Mouse (Mus musculus): ENCODE measurements at regions not wholly inside any gene's neighbourhood (a gene's known extent, or its start where the extent isn't known, plus 50 kb on each side); places are given as distances from the start of the nearest gene placed in this dataset.
"Not testable (repeated sequence)": the region's sequence is repeated elsewhere in the genome, so short reads cannot be mapped to it uniquely, and the experiment has no call there.

GRCm38 (mm10) chr1:16904690-16905089, 811.6 kb upstream of the 4930444P10Rik start:
- Histone ChIP-seq H3K27me3 (ENCODE audit: insufficient read depth, low read length) (no peaks in the 10 kb centered on the region), H3K36me3 (ENCODE audit: insufficient read depth) (no peaks in the 10 kb centered on the region), H3K9ac (no peak overlapping the region), H3K4me3 (ENCODE audit: low read depth, low read length) (no peak overlapping the region), H3K27ac (ENCODE audit: low read depth, low read length) (no peak overlapping the region), H3K9me3 (ENCODE audit: low read length) (no peaks in the 10 kb centered on the region), H3K4me1 (ENCODE audit: insufficient read depth) (no peaks in the 10 kb centered on the region), H3K4me2 (ENCODE audit: low read depth) (no peak overlapping the region)
- no peak for DNase-seq
- no peak for ATAC-seq
- TF ChIP-seq CTCF (IDR thresholded peaks at IDR 0.05; ENCODE audit: low read depth): no peak

GRCm38 (mm10) chr1:16868383-16868782, 775.3 kb upstream of the 4930444P10Rik start:
- H3K4me3 ChIP-seq (ENCODE audit: low read depth, low read length); DNase-seq; H3K36me3 ChIP-seq (ENCODE audit: insufficient read depth); H3K27ac ChIP-seq (ENCODE audit: low read depth, low read length); H3K4me1 ChIP-seq (ENCODE audit: insufficient read depth); H3K9ac ChIP-seq; ATAC-seq; H3K4me2 ChIP-seq (ENCODE audit: low read depth); H3K9me3 ChIP-seq (ENCODE audit: low read length); H3K27me3 ChIP-seq (ENCODE audit: insufficient read depth, low read length): not testable (repeated sequence)
- WGBS: 76% methylated on average over 3 of the region's 3 CpGs

- H3K4me1 ChIP-seq (ENCODE audit: insufficient read depth); DNase-seq: not testable (repeated sequence)
- 82% methylated on average over 6 of the region's 6 CpGs for WGBS
These were observed 774.1 kb upstream of the 4930444P10Rik start for GRCm38 (mm10) chr1:16867086-16867835.

GRCm38 (mm10) chr1:16837111-16837510, 744.0 kb upstream of the 4930444P10Rik start:
- Histone ChIP-seq H3K36me3 (ENCODE audit: insufficient read depth) (no peaks in the 10 kb centered on the region), H3K9me3 (ENCODE audit: low read length) (no peaks in the 10 kb centered on the region), H3K4me2 (ENCODE audit: low read depth) (no peak overlapping the region), H3K4me1 (ENCODE audit: insufficient read depth) (no peaks in the 10 kb centered on the region), H3K27me3 (ENCODE audit: insufficient read depth, low read length) (no peaks in the 10 kb centered on the region), H3K9ac (no peak overlapping the region), H3K4me3 (ENCODE audit: low read depth, low read length) (no peak overlapping the region), H3K27ac (ENCODE audit: low read depth, low read length) (no peak overlapping the region)
- DNase-seq (no peak), ATAC-seq (no peak)
- no peak for TF ChIP-seq CTCF (IDR thresholded peaks at IDR 0.05; ENCODE audit: low read depth)

More at GRCm38 (mm10) chr1:16867086-16867835, 774.1 kb upstream of the 4930444P10Rik start:
- H3K4me2 ChIP-seq (ENCODE audit: low read depth); H3K9me3 ChIP-seq (ENCODE audit: low read length); H3K36me3 ChIP-seq (ENCODE audit: insufficient read depth); H3K4me3 ChIP-seq (ENCODE audit: low read depth, low read length); H3K27me3 ChIP-seq (ENCODE audit: insufficient read depth, low read length); H3K9ac ChIP-seq; H3K27ac ChIP-seq (ENCODE audit: low read depth, low read length); ATAC-seq: not testable (repeated sequence)

- not testable (repeated sequence) for H3K9ac ChIP-seq; H3K4me3 ChIP-seq (ENCODE audit: low read depth, low read length); H3K9me3 ChIP-seq (ENCODE audit: low read length); H3K36me3 ChIP-seq (ENCODE audit: insufficient read depth); DNase-seq; H3K27ac ChIP-seq (ENCODE audit: low read depth, low read length); H3K4me1 ChIP-seq (ENCODE audit: insufficient read depth); ATAC-seq; H3K27me3 ChIP-seq (ENCODE audit: insufficient read depth, low read length); H3K4me2 ChIP-seq (ENCODE audit: low read depth)
- WGBS: 30% methylated on average over 4 of the region's 4 CpGs
These were observed 731.6 kb upstream of the 4930444P10Rik start for GRCm38 (mm10) chr1:16824709-16825108.

- Histone ChIP-seq H3K9ac (no peak overlapping the region), H3K4me2 (ENCODE audit: low read depth) (no peak overlapping the region), H3K4me3 (ENCODE audit: low read depth, low read length) (no peak overlapping the region), H3K27me3 (ENCODE audit: insufficient read depth, low read length) (no peaks in the 10 kb centered on the region), H3K9me3 (ENCODE audit: low read length) (no peaks in the 10 kb centered on the region), H3K36me3 (ENCODE audit: insufficient read depth) (no peaks in the 10 kb centered on the region), H3K27ac (ENCODE audit: low read depth, low read length) (no peak overlapping the region), H3K4me1 (ENCODE audit: insufficient read depth) (no peaks in the 10 kb centered on the region)
- TF ChIP-seq CTCF (IDR thresholded peaks at IDR 0.05; ENCODE audit: low read depth): no peak
- DNase-seq (no peak), ATAC-seq (no peak)
- 27% methylated on average over 3 of the region's 3 CpGs for WGBS
These were observed 730.9 kb upstream of the 4930444P10Rik start for GRCm38 (mm10) chr1:16824057-16824456.

- Histone ChIP-seq H3K4me2 (ENCODE audit: low read depth) (no peak overlapping the region), H3K27ac (ENCODE audit: low read depth, low read length) (no peak overlapping the region), H3K36me3 (ENCODE audit: insufficient read depth) (no peaks in the 10 kb centered on the region), H3K27me3 (ENCODE audit: insufficient read depth, low read length) (no peaks in the 10 kb centered on the region), H3K9me3 (ENCODE audit: low read length) (no peaks in the 10 kb centered on the region), H3K9ac (no peak overlapping the region), H3K4me1 (ENCODE audit: insufficient read depth) (no peaks in the 10 kb centered on the region), H3K4me3 (ENCODE audit: low read depth, low read length) (no peak overlapping the region)
- no peak for TF ChIP-seq CTCF (IDR thresholded peaks at IDR 0.05; ENCODE audit: low read depth)
- ATAC-seq: no peak
- no peak for DNase-seq
- 71% methylated on average over 2 of the region's 2 CpGs for WGBS
These were observed 728.1 kb upstream of the 4930444P10Rik start for GRCm38 (mm10) chr1:16821186-16821585.
